Mouse (Mus musculus) natural killer cell, adult 2 months (primary cell): ENCODE measurements around the gene Chit1.

Experiments
- DNase-seq, 2 experiments: peaks; one replicate each; pipeline ENCODE4 v3.0.0; 2022; ENCODE audit warnings: low spot score in 2 of 2

Chit1 gene

DNA sequence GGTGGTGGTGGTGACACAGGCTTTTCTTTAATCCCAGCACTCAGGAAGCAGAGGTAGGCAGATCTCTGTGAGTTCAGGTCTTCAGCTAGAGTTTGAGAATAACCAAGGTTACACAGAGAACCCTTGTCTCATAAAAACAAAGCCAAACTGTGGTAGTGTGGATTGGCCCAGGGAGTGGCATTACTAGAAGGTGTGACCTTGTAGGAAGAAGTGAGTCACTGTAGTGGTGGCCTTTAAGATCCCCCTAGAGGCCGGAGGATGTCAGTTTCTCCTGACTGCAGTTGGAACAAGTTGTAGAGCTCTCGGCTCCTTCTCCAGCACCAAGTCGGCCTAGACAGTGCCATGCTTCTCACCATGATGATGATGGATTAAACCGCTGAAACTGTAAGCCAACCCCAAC, at the start of gene Chit1:
TSS of gene Chit1 (plus strand) at position 264 of the 400 bp plus-strand sequence.
- DNase-seq = peak; percentile 61 to 70

DNA sequence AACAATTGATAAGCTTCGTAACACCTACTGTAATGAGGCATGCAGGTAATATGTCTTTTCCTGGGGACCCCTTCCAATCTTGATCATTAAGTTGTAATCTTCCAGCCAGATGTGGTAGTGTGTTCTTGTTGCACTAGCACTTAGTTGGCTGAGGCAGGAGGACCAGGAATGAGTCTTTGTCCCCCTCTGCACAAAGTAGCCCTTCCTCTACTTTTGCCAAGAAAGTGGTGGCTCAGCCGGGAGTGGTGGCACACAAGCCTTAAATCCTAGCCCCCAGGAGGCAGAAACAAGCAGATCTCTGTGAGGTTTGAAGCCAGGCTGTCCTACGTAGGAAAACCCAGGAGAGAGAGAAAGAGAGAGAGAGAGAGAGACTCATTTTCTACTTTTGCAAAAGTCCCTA, 49.1 kb upstream of the Chit1 start:
- no peak for DNase-seq

DNA sequence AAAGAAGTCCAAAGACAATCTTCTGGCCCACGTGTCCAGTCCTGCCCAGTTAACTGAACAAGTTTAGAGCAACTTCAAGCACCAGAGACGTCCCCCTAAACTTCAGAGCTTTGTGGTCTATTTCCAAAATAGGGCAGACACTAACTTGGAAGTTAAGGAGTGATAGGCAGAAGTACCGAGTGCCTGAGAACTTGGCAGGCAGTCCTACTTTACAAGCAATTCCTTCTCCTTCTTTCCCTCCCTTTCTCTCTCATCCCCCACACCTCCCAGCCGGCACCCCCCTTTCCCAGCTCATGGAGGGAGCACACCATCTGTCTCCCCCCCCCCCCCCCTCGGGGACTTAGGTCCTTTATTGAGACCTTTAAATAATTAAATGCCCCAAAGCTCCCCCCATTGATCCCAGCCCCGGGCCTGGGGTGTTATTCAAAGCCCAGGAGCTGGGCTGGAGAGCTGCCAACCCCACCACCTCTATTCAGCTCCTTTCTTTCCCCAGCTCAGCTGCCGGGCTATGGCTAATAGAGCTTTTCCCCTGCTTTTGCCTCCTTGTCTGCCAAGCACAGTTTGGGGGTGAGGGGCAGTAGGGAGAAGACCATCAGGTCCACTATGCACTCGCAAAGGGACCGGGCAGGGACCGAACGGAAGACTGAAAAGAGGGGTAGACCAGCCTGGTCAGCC, 48.5 kb upstream of the Chit1 start:
- DNase-seq = no peak

DNA sequence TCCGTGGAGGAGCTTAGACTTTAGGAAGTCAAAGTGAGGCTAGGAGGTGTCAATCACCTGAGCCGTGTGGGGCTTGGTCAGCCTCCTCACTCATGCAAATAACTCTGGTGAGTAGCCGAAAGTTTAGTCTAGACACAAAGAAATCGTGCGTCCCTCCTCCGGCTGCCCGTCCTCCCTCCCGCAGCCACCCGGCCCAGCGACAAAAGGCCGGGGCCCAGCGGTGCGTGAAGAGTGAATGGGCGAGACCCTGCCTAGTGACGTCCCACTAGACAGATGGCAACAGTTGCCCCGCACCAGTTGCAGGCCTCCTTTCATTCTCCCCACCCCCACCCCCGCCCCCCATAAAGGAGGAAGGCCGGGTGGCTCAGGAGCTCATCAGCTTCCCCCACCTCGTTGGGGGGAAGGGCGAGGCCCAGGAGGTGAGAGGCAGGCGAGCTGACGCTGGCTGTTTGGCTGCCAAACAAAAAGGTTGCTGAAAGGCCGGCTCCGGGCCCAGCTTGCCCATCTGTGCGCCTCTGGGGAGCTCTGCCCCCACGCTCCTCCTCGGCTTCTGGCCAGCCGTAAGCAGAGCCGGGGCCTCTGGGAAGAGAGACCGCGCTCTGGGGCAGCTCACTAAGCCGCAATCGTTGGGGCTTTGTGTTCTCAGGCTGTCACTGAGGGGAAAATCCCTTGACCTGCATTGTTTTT, 47.8 kb upstream of the Chit1 start:
- peak; percentile 68 to 91 for DNase-seq

DNA sequence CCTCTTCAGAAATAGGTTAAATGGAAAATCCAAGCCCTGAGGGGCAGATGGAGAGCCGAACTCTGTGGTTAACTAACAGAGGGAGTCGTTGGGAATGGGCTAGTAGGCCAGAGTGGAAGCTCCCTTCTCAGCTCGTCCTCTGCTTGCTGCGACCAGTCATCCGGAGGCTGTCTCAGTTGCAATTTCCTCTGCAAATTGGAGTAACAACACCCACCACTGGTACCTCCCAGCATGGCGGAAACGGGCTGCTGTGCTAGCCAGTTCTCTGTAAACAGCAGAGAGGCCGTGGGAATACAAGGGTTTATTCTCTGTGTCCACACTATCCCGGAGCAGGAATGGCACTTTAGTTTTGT, 47.3 kb upstream of the Chit1 start:
- peak; percentile 69 to 73 for DNase-seq

DNA sequence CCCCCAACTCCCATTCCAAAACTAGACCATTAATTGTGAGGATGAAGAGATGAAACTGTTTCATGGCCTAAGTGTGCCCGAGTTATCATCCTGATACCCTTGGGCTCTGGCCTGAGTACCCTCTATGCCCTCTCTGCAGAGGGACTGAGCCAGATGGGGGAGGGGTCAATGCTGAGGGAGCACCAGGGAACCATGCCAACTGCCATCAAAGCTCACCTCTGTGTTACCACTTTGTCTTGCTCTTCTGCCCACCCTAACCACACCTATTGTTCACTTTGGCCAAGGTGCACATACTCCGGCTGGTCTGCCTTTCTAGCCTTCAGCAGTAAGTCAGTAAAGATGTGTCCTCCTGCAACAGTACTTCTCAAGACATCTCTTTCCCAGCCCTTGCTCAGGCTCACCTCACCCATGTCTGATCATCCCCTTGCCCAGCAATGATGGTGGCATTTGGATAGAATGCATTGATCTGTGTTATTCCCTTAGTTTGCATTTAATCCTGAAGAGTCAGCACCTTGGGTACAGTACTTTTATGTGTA, 46.7 kb upstream of the Chit1 start:
- no peak for DNase-seq

DNA sequence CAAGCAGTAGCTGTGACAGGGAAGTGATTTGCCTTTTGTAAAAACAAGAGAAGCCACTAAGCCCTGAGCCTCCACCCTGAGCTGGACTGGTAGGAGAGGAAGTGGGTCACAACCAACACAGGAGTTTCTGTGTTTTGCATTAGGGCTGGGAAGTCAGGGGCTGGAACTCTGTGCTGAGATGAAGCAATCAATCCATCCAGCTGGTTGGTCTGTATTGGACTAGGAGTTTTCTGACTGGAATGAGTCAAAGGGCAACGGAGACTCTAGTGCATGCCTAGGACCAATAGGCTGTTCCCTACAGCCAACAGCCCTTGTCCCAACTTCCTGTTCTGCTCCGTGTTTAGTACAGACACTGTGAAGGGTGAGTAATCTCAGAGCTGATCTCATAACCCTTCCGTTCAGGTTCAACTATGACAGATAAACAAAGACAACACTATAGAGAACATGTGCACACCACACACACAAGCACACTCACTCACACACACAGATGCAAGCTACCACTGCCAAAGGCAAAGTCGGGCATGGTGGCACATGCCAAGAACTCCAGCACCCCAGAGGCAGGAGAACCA, 45.7 kb upstream of the Chit1 start:
- DNase-seq = peak; percentile 47 to 70

DNA sequence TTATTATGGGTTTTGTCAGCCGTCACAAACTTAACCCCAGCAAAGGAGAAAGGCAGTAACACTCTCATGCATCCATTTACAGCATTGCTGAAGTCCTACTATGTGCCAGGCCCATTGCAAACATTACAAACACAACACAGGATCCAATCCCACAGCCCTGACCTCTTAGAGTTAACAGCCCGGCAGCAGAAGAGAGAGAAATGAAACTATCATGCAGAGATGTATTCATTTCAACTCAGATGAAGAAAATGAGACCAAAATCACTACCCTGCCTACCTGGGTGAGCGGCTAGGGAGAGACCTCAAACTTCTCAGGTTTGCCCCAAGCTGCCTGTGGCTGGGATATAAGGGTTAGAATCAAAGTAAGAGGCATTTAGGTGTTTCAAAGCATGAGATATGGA, 44.5 kb upstream of the Chit1 start:
- DNase-seq = peak in 1 of 2 experiments; percentile 52

DNA sequence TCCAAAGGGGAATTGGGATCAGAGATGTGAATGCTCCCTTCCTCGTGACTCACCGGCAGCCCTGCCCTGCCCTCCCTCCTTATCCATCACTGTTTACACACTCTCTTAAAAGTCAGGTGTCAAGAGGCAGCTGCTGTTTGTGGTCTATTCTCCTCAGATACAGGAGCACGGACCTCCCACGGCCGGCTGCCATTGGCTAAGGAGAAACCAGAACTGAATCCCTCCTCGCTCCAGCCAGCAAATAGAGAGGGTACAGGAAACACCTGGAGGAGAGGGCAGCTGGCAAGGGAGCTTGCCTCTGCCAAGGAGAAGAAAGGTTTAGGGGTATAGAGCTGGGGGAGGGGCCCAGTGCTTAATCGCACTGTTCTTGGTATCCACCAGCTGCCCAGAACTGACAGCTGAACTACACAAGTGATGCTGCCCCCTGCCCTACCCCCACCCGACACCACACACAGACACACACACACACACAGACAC, 43.9 kb upstream of the Chit1 start:
- peak; percentile 42 to 84 for DNase-seq

DNA sequence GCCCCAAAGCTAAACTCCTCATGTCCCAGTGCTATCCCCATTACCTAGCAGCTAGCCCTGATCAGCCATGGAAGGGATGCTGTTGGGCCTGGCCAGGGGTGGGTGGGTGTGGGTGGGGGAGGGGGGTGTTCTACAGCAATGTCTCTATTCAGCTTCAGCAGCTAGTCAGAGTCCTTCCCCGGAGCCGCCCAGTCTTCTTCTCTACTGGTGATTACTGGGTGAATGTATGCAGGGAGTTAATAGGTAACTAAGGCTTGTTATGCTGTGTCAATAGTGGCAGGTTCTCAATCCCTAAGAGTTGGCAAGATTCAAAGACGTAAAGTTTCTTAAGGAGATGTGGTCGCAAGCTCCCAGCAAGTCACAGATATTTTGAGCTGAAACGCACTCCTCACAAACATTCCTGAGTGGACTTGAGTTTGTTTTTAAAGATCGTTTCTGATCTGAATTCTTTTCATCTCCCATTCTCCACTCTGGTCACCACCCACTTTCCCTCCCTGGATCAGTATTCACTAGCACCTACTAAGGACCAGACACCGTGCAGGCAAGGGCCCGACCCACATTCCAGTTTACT, 40.9 kb upstream of the Chit1 start:
- no peak for DNase-seq

DNA sequence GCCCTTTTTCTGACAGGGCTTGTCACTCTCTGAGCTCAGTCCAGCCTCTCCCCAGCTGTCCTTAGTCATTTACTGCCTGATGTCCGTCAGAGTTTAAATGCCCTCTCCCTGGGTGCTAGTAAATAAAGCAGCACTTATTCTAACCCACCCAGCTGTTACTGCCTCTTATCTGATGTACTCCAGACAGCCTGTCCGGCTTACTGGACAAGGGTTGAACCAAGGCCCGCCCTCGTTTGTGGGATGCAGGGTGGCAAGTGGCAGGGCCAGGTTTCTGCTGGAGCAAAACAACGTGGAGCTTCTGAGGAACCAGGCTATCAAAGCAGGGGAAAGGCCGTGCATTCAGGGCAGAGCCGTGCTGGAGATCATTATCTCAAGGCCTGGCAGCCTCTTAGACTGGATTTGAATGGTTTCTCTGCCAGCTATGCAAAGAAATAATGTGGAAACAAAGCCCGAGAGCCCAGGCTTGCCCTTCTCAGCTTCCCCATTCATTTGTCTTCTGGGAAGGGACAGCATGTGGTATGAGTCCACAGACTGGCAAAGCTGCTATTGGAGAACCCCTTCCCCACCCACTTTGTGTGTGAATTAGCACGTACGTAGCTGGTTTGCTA, 39.5 kb upstream of the Chit1 start:
- DNase-seq = no peak

DNA sequence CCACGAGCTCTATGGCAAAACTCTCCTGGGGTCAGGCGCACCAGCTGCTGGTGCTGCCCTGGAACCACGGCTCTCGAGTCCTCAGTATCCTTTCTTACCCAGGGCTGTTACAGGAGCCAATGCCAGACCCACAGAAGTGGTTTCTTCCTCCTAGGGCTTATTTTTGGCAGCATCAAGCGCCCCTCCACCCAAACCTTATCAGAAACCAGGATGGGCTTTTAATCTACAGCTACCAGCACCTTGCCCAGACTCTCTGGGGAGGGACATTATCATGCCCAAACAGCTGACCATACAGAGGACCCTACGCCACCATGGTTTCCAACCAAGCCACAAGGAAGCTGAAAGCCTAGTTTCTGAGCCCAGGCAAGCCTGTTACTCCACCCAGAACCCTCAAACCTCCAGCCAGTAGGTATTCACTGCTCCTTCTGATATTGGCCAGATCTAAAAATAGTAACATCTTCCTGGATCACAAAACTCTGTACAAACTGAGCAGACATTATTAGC, 37.9 kb upstream of the Chit1 start:
- DNase-seq = no peak

DNA sequence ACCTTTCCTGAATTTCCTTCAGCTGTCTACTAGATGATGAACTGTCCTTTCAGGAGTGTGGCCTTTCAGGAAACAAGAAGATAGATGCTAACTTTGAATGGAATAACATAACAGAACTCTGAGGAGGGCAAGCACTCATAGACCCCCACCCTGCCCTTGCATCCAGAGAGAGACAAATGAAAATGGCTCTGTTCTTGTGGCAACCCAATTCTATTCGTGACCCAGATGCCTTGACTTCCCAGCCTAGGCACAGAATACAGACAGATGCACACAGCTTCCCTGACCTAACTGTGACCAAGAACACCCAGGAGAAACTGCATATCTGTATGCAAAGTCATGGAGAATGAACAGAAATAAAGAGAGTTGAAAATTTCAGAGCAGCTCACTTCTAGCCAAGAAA, 37.4 kb upstream of the Chit1 start:
- no peak for DNase-seq

DNA sequence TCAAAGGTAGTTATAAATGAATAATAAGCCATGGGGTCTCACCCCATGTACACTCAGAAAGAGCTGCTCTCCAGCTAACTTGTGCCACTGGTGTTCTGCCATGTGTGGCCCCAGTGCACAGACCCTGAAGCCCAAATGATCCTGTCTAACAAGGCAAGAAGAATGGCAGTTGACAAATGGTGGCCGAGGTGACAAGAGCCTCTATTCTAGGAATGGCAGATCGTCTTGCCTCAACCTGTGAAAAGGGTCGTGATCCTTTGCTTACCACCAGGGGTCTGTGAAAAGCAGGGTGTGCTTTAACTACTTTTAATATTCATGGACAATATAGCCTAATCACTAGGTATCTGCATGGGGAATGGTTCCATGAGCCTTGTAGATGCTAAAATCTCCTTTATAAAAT, 36.9 kb upstream of the Chit1 start:
- no peak for DNase-seq

DNA sequence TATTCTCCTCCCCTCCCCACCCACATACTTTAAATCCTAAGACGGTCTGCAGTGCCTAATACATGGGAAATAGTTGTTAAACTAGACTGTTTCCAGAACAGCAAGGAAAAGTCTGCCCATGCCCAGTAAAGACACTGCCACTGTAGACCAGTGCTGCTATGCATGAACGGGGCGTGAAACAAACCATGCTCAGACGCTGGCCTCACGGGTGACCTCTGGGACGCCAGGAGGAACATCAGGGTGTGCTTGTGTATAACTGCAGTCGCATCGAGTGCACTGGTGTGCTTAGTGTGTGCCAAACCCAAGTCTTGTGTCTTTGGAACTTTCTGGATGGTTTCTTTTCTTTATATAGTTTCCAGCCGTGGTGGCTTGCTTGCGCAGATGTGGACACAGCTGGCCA, 36.4 kb upstream of the Chit1 start:
- no peak for DNase-seq

DNA sequence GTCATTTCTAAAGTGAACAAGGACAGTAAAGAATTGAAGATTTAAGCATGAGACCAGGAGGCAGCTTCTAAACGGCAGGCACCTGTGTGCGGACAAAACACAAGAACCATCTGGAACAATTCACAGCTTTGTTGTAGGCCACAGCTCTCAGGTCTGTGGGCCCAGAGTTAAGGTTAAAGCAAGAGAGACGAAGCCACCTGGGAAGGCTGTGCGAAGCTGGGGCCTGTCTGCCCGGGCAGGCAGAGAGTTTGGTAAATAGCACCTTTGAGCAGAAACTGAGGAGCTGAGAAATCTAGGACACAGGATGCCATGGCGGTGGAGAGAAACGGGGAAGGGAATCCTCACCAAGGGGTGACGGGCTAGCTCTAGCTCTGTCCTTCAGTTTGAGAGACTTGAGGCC, 35.5 kb upstream of the Chit1 start:
- no peak for DNase-seq

DNA sequence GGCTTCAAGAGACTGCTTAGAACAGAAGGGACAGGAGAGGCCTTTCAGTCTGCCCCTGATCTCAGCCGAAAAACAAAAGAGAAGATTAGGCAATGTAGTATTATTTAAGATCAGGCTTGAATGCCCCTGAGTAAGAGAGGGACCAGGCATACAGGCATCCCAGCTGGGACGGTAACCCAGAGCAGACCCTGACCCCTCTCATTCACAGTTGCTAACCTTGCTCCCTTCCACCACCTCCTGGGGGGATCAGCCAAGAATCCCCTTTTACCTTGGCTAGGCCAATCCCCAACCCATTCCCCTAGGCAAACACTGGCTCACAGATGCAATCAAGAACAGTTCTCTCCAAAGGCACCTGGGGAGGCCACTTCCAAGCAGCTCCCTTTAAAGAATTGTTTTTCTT, 34.3 kb upstream of the Chit1 start:
- DNase-seq = no peak

DNA sequence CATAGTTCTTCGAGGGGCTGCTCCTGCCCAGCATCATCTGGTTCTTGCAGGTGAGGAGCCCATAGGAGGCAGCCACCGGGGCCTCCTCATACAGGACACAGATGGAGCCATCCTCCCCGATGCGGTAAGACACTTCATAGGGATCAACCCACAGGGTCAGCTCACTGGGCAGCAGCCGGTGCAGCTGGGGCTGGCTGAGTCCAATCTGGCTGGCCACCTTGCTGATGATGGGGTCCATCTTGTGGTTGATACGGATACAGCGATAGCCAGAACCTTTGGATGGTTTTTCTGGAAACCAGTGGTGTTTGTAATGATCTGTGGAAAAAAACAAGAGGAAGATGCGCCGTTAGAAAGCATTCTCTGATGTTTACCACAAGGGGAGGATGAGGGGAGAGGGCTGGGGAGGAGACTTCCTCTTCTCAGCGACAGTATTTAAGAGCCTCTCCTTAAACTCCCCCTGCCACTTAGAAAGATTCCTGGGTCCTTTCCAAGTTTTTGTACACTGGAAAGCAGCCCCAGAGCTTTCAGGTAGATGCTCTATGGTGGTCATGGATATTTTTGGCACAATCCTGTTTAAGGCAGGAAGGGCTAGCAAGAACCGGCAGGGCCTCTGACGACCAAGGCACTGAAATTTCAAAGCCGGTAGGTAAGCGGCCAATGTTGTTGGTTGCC, 33.5 kb upstream of the Chit1 start:
- DNase-seq = no peak

DNA sequence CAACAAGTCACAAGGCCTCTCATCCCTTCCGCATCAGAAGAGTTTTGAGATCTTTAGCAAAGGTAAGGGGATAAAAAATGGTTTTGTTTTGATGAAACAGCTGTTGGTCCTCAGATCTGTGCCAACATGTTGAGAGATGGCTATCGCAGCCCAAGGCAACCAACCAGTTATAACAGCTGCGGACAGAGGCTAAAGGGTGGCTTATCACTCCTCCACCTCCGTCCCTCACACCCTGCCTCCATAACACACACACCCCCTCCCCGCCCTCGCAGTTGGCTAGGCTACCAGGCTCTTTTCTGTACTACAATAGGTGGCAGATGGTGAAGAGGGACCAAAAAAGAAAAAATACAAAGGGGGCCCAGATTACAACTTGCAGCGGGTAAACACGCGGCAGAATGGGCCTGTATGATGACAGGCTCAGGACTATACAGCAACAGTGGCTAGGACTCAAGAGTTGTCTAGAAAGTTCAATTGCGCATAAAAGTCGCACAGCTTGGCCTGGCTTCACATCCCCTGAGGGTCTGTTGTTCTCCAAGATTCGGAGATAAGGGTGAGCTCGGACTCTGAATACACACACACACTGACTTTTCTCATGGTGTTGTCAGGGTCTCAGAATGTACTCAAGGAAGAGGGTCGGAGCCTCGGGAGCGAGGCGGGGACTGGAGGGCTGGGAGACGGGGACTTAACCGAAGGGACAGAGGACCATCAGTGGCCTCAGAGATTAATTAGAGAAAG, 32.8 kb upstream of the Chit1 start:
- peak; percentile 37 to 56 for DNase-seq

DNA sequence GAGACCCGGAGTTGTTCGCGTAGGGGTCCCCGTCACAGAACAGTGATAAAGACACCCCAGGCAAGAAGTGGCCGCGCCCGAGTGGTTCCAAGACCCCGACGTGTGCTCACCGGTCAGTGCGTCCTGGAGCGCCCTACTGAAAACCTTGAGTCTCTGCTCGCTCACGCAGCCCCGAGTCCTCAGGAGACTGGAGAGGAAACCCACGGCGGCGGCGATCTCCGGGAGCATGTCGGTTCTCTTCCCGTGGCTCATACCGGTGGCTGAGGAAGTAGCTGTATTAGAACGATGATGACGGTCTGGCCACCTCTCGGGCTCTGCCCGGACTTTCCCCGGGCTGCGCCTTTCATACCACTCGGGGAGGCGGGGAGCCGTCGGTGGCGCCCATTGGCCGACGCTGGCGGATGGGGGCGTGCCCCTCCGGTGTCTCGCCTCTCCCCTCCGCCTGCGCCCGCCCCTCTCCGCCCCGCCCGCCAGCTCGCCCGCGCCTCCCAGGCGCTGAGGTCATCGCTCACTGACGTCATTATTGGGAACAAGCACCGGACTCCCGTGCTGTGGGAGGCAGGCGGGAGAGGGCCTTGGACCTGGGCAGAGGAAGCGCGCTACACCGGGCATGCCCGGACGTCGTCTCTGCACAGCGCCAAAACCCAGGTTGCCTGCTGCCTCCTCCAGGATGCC, 32.1 kb upstream of the Chit1 start, which contains the start of gene Btg2:
TSS of gene Btg2 (minus strand) at position 319 of the 675 bp plus-strand sequence.
- peak; percentile 95 to 96 for DNase-seq
